Mouse (Mus musculus) layer of hippocampus, postnatal 25 days (tissue): ENCODE results near the gene Rpl9-ps6. TPM values are rescaled to one million over a fixed set of nuclear protein-coding genes. Genes with fewer than 3 reads are reported as not detected.
A peak's percentile ranks its signal among the peaks of the same experiment; 100 is the strongest.
"Not testable (repeated sequence)": the region's sequence is repeated elsewhere in the genome, so short reads cannot be mapped to it uniquely, and the experiment has no call there.

Experiments
- DNase-seq, 2 experiments: peaks; one replicate each; pipeline ENCODE4 v3.0.0; 2022; ENCODE audit warnings: mixed read lengths in 2 of 2, low spot score in 1 of 2; ENCODE audit errors: extremely low spot score in 1 of 2
- total RNA-seq, 2 experiments: library from RNA; stranded (reverse); gene quantifications; 2 replicates each; pipeline ENCODE4 v1.2.3; 2021

Gene Rpl9-ps6
- total RNA-seq, 2 experiments from 2014 or later = 23.8 to 33.2 TPM

DNA sequence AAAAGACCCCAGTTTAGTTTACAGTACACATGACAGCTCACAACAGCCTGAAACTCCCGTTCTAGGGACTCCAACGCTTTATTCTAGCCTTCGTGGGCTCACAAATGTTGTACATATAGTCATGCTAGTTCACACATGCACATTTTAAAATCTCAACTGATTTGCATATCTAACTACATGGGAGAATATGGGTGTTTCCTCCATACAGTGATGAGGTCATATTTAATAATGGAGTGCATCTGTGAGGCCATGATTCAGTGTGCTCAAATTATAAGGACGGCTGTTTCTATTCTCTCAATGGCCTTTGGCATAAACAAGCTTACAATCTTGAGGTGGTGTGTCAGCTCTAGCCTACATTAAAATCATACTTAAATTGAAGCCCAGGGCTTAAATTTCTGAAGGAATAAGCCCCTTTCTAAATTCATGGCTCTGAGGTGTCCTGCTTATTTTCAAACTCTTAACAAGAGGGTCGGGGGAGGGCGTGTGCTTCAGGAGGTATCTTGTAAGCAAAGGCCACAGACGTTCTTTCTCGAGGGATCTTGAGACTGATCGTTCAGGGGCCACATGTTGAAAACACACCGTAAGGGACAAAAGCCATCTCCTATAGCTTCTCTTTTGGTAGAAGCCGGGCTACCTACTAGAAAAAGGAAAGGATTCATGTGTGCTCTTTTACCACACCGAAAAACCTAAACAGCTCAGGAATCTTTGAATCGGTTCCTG, 18.7 kb upstream of the Rpl9-ps6 start:
- no peak for DNase-seq

DNA sequence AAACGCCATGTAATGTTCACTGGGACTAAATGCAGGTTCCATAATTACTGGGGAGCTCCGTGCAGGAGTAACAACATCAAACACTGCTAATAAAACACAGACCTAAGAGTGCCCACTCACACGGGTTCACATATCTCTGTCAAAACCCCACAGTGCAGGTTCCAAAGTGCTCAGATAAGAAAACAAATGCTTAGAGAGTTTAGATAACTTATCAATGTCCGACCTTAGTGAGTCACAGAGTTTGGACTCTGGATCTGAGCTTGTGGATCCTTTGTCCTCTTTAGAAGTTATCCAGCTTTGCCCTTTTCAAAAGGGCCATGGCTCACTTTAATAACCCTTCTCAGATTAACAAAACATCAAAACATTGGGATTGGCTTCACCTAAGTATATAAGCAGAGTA, 15.1 kb upstream of the Rpl9-ps6 start:
- no peak for DNase-seq

DNA sequence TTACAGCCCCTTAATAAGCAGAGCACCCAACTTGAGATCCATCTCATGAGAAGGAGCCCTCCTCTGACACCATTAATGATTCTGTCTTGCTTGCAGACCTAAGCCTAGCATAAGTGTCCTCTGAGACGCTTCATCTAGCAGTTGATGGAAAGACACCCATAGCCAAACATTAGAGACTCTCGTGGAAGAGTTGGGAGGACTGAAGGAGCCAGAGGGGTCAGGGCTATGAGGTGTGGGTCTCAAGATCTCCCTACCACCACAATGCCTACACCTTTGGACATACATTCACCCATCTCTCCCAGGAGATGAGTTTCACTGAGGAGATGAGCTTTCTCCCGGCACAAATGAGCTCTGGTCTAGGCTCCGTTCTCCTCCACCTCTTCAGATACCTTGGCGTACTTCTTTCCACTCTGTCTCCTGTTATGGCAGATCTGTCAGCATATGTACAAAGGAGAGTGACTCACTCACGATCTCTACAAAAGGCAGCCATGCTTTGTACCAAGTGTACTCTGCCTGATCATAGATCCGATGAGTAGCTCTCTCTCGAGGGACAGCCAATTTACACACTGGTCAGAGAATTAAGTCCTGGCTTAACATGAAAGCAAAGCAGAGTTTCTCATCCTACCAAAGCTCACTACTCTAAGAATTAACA, 14.5 kb upstream of the Rpl9-ps6 start:
- no peak for DNase-seq

DNA sequence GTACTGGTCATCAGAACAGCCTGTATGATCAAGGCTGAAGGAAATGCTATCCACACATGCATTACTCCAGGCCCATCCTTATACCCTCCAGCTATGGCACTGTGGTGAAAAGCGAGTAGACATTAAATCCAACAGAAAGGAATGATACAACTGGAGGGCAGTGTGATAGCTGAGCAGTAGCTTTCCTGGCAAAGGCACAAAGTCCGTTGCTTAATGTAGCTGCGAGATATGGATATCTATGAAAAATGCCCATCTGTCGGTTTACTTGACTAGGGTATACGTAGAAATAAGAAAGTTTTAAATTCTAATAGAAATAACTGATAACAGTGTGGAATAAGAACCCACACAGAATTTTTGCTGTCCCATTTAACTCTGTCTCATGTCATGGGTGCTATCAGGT, 13.9 kb upstream of the Rpl9-ps6 start:
- DNase-seq = no peak

DNA sequence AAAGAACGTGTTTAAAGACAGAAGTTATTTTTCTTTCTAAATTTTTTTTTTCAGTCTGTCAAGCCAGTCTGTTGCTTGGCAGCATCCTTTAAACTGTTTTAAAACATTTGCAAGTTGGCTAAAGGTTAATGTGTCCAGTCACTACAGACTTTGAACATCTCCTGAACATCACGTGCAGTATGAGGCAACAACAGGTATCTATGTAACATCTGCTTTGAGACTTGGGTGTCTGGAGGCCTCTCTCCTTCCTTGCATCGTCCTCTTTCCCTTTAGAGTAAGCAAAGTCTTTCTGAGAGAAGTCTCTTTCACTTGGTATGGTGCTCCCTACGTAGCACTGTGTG, 10.3 kb upstream of the Rpl9-ps6 start:
- no peak for DNase-seq

DNA sequence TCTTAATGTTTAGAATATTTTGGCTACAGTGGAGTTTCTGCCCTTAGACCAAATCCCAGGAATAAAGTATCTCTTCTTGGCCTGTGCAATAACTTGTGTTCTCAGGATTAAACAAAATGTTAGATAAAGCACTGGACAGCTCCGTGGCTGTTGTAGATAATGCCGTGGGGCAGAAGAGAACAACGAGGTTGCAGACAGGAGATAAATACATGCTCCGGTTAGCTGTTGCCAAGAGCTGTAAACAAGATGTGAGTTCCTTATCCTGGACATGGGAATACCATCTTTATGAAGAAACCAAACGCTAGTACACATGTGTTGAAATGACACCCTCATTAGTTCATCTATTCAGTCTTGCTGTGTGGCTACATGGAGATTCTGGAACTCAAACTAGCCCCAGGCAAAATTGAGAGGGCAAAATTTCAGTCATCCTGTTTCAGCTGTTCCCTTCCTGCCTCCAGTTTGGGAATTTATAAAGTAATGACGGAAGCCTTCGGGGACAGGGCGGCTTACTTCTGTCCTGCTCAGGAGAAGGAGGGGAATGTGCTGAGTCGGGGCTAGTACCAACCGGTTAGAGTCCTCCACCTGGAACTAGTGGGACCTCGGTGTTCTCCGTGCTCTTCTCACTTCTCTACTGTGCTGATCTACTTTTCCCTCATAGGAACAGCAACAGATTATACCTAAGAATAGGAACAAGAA, 9.8 kb upstream of the Rpl9-ps6 start:
- no peak for DNase-seq

DNA sequence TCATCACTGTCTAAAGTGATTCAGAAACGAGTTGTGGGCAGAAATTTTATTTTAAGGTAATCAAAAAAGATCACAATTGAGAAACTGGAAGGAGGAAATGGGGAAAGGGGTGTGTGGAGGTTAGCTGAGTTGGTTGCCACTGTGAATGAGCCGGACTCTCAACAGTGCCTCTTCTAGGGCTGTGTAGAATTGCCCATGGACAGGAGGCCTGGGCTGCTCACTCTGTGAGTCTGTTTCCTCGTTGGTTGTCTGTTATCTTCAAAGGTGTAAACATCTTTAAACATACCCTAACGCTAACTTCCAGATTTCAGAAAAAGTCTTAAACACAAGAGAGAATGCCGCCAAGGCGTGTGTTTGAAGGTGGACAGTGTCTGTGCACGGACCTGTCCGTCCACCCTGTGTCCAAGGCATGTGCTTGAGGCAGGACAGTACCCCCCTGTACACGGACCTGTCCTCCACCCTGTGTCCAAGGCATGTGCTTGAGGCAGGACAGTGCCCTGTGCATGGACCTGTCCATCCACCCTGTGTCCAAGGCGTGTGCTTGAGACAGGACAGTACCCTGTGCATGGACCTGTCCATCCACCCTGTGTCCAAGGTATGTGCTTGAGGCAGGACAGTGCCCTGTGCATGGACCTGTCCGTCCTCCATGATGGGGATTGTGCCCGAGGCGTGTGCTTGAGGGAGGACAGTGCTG, 4.3 kb upstream of the Rpl9-ps6 start:
- no peak for DNase-seq

DNA sequence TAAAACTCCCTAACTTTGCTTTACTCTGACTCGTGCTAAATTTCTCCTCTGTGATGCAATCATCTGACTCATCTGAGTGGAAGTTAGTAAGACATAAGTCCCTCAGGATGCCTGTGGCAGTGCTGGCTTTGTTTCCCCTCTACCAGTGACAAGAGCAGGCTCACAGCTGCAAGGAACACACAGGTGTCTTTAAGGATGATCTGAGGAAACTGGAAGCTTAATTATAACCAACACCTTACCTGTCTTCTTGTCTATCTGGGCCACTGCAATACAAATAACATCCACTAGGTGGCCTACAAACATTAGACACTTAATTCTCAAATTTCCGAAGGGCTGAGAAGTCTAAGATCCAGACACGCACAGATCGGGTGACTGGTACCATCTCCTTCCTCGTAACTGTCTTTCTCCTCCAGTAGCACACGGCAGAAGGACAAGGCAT, 3.7 kb upstream of the Rpl9-ps6 start:
- peak in 1 of 2 experiments; percentile 37 for DNase-seq

DNA sequence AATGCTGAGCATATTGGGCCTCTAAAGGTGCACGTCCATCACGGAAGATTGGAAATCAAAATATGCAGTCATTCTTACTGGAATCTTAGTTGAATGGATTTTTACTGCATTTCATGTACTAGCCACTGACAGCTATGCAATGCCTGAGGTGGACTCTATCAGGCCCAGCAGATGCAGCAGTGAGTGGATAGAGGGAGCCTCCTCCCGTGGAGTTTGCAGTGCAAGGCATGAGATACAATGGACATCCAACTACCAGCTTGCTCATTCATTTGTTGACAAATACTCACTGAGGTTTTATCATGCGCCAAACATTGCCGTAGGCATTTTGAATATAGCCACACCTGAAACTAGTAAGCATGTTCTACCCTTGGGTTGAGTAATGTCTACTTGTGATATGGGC, 947 bp upstream of the Rpl9-ps6 start:
- no peak for DNase-seq

DNA sequence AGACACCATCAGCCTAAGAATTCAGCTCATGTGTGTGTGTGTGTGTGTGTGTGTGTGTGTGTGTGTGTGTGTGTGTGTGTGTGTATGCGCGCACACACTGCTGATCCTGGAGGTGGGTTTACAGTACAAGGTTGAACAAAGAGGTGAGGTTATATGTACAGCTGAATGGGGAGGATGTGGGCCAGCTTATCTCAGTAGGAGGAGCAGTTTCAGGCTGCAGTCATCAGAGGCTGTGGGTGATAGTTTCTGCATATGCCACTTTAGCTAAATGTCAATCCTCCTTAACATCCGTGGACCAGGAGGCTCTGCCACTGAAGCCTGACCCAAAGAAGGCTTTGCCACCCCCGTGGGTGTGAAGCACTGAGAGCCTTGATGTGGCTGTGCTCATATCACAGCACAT, 1.1 kb downstream of the Rpl9-ps6 start:
- DNase-seq = no peak

DNA sequence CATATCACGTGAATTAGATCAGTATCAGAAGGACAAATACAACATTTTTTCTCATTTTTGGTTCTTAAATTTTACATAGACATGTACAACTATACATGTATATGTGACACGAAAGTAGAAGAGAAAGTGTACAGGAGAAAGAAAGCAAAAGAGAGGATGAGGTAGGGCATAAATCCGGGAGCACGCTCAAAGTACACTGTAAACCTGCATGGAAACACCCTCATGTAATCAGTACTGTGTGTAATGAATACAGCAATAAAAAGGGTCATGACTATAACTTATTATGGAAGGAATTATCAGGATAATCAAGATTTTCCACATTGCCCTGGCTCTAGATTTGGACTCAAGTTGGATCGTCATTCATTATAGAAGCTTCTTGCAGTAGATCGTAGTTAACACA, 3.3 kb downstream of the Rpl9-ps6 start:
- DNase-seq = no peak

DNA sequence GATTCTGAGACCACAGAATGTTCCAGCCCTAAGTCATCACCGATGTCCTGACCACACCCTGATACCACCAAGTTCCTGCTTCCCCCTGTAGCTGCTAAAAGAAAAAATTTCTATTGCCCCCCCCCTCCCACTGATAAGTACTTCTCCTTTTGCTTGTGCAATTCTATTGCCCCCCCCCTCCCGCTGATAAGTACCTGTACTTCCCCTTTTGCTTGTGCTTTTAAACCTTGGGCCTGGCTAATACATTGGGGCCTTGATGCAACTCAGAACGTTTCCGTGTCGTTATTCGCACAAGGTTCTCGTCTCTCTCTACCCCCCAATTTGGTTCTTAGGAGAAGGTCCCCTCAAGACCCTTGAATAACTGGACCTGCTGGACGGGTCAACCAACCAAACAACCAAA, 8.7 kb downstream of the Rpl9-ps6 start:
- DNase-seq = not testable (repeated sequence)

DNA sequence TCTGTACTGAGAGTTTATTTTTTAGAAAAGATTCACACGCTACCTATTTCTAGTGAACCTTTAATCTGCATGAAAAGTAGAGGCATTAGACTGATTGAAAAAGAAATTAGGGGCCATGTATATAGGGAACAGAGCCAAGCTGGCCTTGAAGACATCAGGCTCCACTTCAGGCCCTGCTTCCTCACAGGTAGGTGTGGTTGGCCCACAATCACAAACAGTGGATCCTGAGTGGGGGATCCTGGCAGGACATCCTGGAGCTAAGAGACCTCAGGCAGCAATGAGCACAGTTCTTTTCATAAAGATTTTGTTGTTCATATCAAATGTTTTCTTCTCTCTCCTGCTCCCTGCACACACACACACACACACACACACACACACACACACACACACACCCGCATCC, 9.6 kb downstream of the Rpl9-ps6 start:
- DNase-seq = no peak

DNA sequence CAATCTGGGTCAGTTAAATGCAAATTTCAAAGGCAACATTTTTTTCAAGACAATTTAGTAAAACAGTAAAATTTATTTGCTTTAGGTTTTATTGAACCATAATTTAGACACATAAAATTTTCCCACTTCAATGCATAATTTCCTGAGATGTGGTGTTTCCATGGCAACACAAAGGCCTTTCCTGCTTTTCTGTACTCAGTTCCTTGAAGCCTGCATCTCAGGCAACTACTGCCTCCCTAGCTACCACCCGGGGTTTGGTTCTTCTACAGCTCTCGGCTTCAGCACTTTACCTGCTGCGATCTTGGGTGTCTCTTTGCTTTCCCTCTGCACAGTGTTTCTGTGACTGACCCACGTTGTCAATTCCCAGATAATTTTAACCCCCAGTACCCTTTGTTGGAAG, 14.1 kb downstream of the Rpl9-ps6 start:
- no peak for DNase-seq

DNA sequence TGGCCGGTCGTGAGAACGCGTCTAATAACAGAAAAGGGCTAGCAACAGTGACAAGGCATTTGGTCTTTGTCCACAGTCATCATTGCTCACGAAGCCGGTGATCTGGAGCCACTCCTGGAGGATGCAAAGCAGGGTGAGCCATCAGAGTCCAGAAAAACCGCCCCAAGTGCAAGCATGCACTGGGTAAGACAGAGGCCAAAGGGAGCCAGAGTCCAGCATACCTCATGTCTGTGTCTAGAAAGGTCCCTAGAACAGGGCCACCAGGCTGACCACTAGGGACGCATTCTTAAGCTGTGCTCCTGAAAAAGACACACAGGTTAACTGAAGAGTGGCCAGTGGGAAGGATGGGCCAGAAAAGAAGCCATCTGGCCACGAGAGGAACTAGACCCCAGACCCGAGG, 17.4 kb downstream of the Rpl9-ps6 start:
- no peak for DNase-seq

DNA sequence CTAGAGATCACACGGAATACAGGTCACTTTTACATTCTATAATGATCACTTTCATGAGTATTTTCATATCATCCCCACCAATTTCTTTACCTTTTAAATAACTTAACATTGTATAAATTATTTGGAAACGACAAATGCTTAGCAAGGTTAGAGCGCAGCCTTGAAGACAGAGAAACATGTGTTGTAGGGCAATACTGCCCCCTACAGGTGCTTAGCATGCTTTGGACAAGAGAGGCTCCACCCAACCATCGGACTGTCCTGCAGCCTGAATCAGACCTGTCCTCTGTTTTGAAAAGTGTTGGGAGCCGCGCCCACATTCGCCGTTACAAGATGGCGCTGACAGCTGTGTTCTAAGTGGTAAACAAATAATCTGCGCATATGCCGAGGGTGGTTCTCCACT, 24.8 kb downstream of the Rpl9-ps6 start:
- no peak for DNase-seq

DNA sequence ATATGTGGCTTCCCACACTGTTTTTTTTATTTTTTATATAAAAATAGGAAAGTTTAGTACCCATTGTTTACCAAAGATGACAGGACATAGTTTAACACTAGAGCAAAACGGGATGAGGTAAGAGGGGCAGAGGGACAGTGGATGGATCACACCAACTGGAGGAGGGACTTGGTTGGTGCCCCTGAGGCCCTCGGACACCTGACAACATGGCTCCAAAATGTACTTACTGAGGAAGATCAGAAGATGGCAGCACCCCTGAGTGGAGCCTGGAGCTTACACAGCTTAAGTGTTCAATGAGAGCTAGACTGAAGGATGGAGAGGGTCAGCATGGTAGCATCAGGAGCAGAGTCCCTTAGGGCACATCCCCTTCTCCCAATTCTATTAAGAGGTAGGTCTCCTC, 27.0 kb downstream of the Rpl9-ps6 start:
- no peak for DNase-seq

DNA sequence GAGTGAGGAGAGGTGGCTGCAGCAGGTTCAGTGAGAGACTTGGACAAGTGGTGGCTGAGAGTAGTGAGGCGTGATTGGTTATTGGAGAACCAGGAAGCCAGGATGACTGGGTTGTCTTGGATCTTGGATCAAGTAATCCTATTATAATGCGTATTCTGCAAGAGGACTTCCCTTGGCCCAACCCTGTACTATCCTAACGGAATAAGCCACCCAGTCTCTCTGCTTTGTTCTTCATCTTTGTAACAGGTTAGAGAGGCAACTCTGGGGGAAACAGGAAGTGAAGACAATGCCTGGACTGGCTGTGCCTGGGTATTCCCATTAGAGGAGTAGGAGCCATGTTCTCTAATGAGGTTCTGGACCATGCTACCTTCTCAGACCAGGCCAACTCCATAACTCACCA, 40.5 kb downstream of the Rpl9-ps6 start:
- DNase-seq = no peak

DNA sequence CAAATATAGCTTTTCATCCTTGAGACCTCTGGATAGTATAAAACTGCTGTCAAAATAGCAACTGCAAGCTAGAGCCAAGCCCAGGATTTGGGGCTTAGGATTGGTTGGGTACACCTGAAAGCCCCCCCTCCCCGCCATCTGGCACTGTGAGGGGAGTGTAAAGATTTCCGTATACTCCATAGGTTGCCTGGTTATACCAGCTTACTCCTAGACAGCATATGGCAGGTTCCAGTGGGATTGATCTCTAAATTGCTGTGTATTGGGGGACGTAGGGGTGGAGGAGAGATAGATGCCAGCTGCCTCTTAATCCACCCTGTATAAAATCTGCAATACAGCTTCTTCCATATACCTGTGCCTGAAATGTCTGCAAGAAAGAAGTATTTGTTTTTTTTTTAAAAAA, 41.7 kb downstream of the Rpl9-ps6 start:
- no peak for DNase-seq

DNA sequence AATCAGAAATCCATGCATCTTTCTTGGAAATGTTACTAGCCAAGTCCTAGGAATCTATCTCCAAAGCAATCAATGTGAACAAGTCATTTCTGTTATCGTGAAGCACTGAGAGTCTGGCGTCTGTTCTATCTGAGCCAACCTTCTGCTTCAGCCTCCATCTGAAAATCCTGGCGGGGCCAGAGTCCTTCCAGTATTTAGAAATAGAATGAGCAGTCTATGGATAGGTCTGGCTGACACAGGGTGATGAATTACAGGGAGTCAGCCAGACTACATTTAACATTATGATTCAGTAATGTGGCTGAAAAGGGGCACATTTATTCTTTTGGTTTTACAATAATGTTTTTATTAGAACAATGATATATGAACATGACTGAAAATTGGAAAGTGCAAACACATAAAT, 47.3 kb downstream of the Rpl9-ps6 start:
- DNase-seq = no peak

DNA sequence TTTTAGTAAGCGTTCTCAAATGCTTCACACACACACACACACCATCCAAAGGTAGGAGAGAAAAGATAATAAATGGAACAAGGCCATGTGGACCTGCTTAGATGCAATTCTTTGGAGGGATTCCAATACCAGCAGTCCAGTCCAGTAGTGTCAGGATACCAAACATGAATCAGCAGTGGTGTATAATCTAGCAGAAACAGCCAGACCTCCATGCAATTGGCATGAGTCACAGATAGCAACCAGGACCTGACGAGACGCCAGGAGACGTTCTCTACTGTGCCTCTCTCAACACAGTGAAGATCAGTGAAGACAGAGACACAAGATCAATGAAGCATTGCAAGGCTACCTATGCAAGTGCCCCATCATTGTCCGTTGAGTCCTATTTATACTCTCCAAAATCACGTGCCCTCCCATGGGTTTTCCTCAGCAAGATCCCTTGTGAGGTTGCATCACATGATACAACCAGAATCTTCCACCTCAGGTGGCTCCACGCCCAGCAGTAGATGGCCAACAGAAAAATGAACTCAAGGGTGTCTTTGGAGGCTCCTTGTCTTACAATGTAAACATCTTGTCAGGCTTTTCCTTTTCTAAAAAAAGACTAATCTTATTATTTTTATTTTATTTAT, 49.6 kb downstream of the Rpl9-ps6 start:
- no peak for DNase-seq
